Mouse (Mus musculus) frontal cortex, adult (tissue): Measurements from ENCODE around the gene Tenm3.
A peak's percentile ranks its signal among the peaks of the same experiment; 100 is the strongest.

Experiments
- ATAC-seq: cut with Nextera tagmentation; 2 replicates; pipeline ENCODE4 v1.9.2; 2017; ENCODE audit warnings: mild to moderate bottlenecking, moderate library complexity, mixed read lengths; ENCODE audit not compliant: low TSS enrichment

The Tenm3 gene

GRCm38 (mm10) chr8:48843931-48844285, at the start of gene Tenm3:
Tenm3 (minus strand) TSS chr8:48843951.
- ATAC-seq: peak; percentile 50

- no peak for ATAC-seq
These were observed 46.5 kb upstream of the Tenm3 start for GRCm38 (mm10) chr8:48890216-48890765.

GRCm38 (mm10) chr8:48884270-48884669, 40.5 kb upstream of the Tenm3 start:
- no peak for ATAC-seq

- peak; percentile 86 for ATAC-seq
These were observed 36.8 kb upstream of the Tenm3 start for GRCm38 (mm10) chr8:48880585-48880984.

GRCm38 (mm10) chr8:48865972-48866371, 22.2 kb upstream of the Tenm3 start:
- ATAC-seq: no peak

- no peak for ATAC-seq
These were observed 21.7 kb upstream of the Tenm3 start for GRCm38 (mm10) chr8:48865485-48865884.

- no peak for ATAC-seq
These were observed 6.7 kb upstream of the Tenm3 start for GRCm38 (mm10) chr8:48850223-48851010.

- ATAC-seq: no peak
These were observed 5.4 kb upstream of the Tenm3 start for GRCm38 (mm10) chr8:48849091-48849616.

- no peak for ATAC-seq
These were observed 1.2 kb upstream of the Tenm3 start for GRCm38 (mm10) chr8:48844961-48845360.

- ATAC-seq: no peak
These were observed 687 bp upstream of the Tenm3 start for GRCm38 (mm10) chr8:48844370-48844905.

- ATAC-seq: peak; percentile 68
These were observed 490 bp downstream of the Tenm3 start for GRCm38 (mm10) chr8:48842991-48843930.

- ATAC-seq: peak; percentile 18; the same call in 1 of the 2 replicates
These were observed 1.2 kb downstream of the Tenm3 start for GRCm38 (mm10) chr8:48842516-48842990.

- no peak for ATAC-seq
These were observed 1.7 kb downstream of the Tenm3 start for GRCm38 (mm10) chr8:48842035-48842434.

- no peak for ATAC-seq
These were observed 8.0 kb downstream of the Tenm3 start for GRCm38 (mm10) chr8:48835745-48836144.

- no peak for ATAC-seq
These were observed 16.3 kb downstream of the Tenm3 start for GRCm38 (mm10) chr8:48827454-48827853.

- no peak for ATAC-seq
These were observed 18.1 kb downstream of the Tenm3 start for GRCm38 (mm10) chr8:48825666-48826065.

GRCm38 (mm10) chr8:48822291-48822690, 21.5 kb downstream of the Tenm3 start:
- ATAC-seq: no peak

- ATAC-seq: no peak
These were observed 23.8 kb downstream of the Tenm3 start for GRCm38 (mm10) chr8:48819962-48820361.

- no peak for ATAC-seq
These were observed 24.4 kb downstream of the Tenm3 start for GRCm38 (mm10) chr8:48819348-48819747.

- ATAC-seq: no peak
These were observed 26.8 kb downstream of the Tenm3 start for GRCm38 (mm10) chr8:48816941-48817340.

- no peak for ATAC-seq
These were observed 31.5 kb downstream of the Tenm3 start for GRCm38 (mm10) chr8:48812196-48812741.
